Mouse (Mus musculus) myocyte (in vitro differentiated cells): ENCODE measurements around the gene Ubqln1. TPM values are rescaled to one million over a fixed set of nuclear protein-coding genes. Genes with fewer than 3 reads are reported as not detected.

ENCODE experiments used
- H3K27me3 ChIP-seq: one replicate; pipeline ENCODE4 v1.6.1; 2011; ENCODE audit not compliant: control insufficient read depth, insufficient read depth, insufficient read length
- H3K36me3 ChIP-seq: one replicate; pipeline ENCODE4 v1.6.1; 2011; ENCODE audit not compliant: control insufficient read depth, insufficient read depth
- H3K4me2 ChIP-seq: one replicate; pipeline ENCODE4 v1.6.1; 2011; ENCODE audit warnings: low read depth, control low read depth
- H3K4me3 ChIP-seq: one replicate; pipeline ENCODE4 v1.5.1; 2011; ENCODE audit warnings: mild to moderate bottlenecking, control low read depth, moderate library complexity
- H3K79me2 ChIP-seq: one replicate; pipeline ENCODE4 v1.6.1; 2011; ENCODE audit not compliant: control insufficient read depth, insufficient read depth
- H3ac ChIP-seq: one replicate; pipeline ENCODE4 v1.6.1; 2011; ENCODE audit not compliant: control insufficient read depth, insufficient read length
- CEBPB ChIP-seq: IDR thresholded peaks from 2 replicates; pipeline ENCODE4 v1.6.1; 2011; ENCODE audit warnings: mild to moderate bottlenecking, moderate library complexity; ENCODE audit not compliant: poor library complexity, insufficient read depth, severe bottlenecking
- E2F4 ChIP-seq: IDR thresholded peaks from one replicate; pipeline ENCODE4 v1.6.1; 2011; ENCODE audit warnings: mild to moderate bottlenecking, control low read depth, moderate library complexity; ENCODE audit not compliant: insufficient read depth
- MAX ChIP-seq: IDR thresholded peaks from one replicate; pipeline ENCODE4 v1.6.1; 2011; ENCODE audit warnings: low read depth, mild to moderate bottlenecking, control low read depth
- MYOD1 ChIP-seq, 3 experiments: IDR thresholded peaks; one replicate each; pipeline ENCODE4 v1.6.1; 2011; ENCODE audit warnings: control low read depth in 2 of 3, low read depth in 2 of 3, mild to moderate bottlenecking in 2 of 3, moderate library complexity in 1 of 3; ENCODE audit not compliant: insufficient read length in 2 of 3, control insufficient read depth in 1 of 3
- MYOG ChIP-seq, 3 experiments: IDR thresholded peaks; one replicate each; pipeline ENCODE4 v1.6.1; 2011; ENCODE audit warnings: control low read depth in 2 of 3, low read depth in 2 of 3, mild to moderate bottlenecking in 2 of 3; ENCODE audit not compliant: insufficient read length in 2 of 3, control insufficient read depth in 1 of 3, insufficient read depth in 1 of 3
- POLR2A ChIP-seq: IDR thresholded peaks from one replicate; pipeline ENCODE4 v1.6.1; 2011; ENCODE audit warnings: low read depth, mild to moderate bottlenecking, control low read depth, moderate library complexity; ENCODE audit not compliant: insufficient read length
- POLR2AphosphoS2 ChIP-seq: IDR thresholded peaks from one replicate; pipeline ENCODE4 v1.6.1; 2011; ENCODE audit warnings: low read depth, control low read depth; ENCODE audit not compliant: insufficient read length
- REST ChIP-seq: IDR thresholded peaks from one replicate; pipeline ENCODE4 v1.6.1; 2011; ENCODE audit warnings: mild to moderate bottlenecking, control low read depth, moderate library complexity; ENCODE audit not compliant: insufficient read depth, insufficient read length
- SRF ChIP-seq: IDR thresholded peaks from one replicate; pipeline ENCODE4 v1.6.1; 2011; ENCODE audit warnings: low read depth; ENCODE audit not compliant: control insufficient read depth, insufficient read length
- TCF12 ChIP-seq: IDR thresholded peaks from one replicate; pipeline ENCODE4 v1.6.1; 2011; ENCODE audit warnings: mild to moderate bottlenecking, control low read depth; ENCODE audit not compliant: poor library complexity, insufficient read depth, severe bottlenecking
- TCF3 ChIP-seq: IDR thresholded peaks from one replicate; pipeline ENCODE4 v1.6.1; 2011; ENCODE audit warnings: low read depth, control low read depth; ENCODE audit not compliant: insufficient read length
- USF1 ChIP-seq: IDR thresholded peaks from one replicate; pipeline ENCODE4 v1.6.1; 2011; ENCODE audit warnings: low read depth, mild to moderate bottlenecking, control low read depth, moderate library complexity
- polyA plus RNA-seq: library from polyadenylated mRNA; unstranded; fragments of >200 nt; fragmentation: generic; extraction: Trizol; gene quantifications from one replicate; pipeline ENCODE4 v1.2.1, GENCODE M21; 2012; ENCODE audit warnings: missing spikeins

Gene Ubqln1
- polyA plus RNA-seq, 1 experiment, result 58.2 TPM

- Histone ChIP-seq H3ac (peak overlapping the region; percentile 92), H3K4me2 (peak overlapping the region; percentile 88), H3K27me3 (no peaks in the 10 kb centered on the region), H3K4me3 (peak overlapping the region; percentile 76), H3K36me3 (no peaks in the 10 kb centered on the region), H3K79me2 (peaks cover 57% of the 10 kb centered on the region)
- TF ChIP-seq REST (no peak), POLR2A (no peak), MYOD1 (IDR thresholded peaks at IDR 0.05; ENCODE audit: control insufficient read depth in 1 of 3, insufficient read length in 2 of 3, low read depth in 2 of 3) (no peak), USF1 (no peak), E2F4 (no peak), SRF (no peak), MAX (no peak), CEBPB (no peak), TCF12 (no peak), MYOG (IDR thresholded peaks at IDR 0.05; ENCODE audit: control insufficient read depth in 1 of 3, insufficient read depth in 1 of 3, insufficient read length in 2 of 3, low read depth in 2 of 3) (no peak), POLR2AphosphoS2 (no peak), TCF3 (no peak)
Measured at GRCm38 (mm10) chr13:58214346-58215252, 854 bp downstream of the Ubqln1 start.

GRCm38 (mm10) chr13:58213801-58214200 lies 1.7 kb downstream of the Ubqln1 start:
- Histone ChIP-seq H3K4me3 (peak overlapping the region; percentile 76), H3K36me3 (no peaks in the 10 kb centered on the region), H3K4me2 (peak overlapping the region; percentile 88), H3ac (no peak overlapping the region), H3K79me2 (peaks cover 65% of the 10 kb centered on the region), H3K27me3 (no peaks in the 10 kb centered on the region)
- peak in 1 of 3 experiments; percentile 3 for TF ChIP-seq MYOD1 (IDR thresholded peaks at IDR 0.05; ENCODE audit: control insufficient read depth in 1 of 3, insufficient read length in 2 of 3, low read depth in 2 of 3)
- no peak for TF ChIP-seq POLR2A

GRCm38 (mm10) chr13:58212530-58212929 lies 2.9 kb downstream of the Ubqln1 start:
- peaks cover 78% of the 10 kb centered on the region for H3K79me2 ChIP-seq
- TF ChIP-seq TCF12, result no peak
- TF ChIP-seq E2F4, result no peak
- TF ChIP-seq MAX, result no peak
- no peak for TF ChIP-seq POLR2AphosphoS2
- TF ChIP-seq POLR2A, result no peak
- TF ChIP-seq MYOD1 (IDR thresholded peaks at IDR 0.05; ENCODE audit: control insufficient read depth in 1 of 3, insufficient read length in 2 of 3, low read depth in 2 of 3), result no peak
- no peak overlapping the region for H3K4me2 ChIP-seq
- no peaks in the 10 kb centered on the region for H3K36me3 ChIP-seq
- H3ac ChIP-seq, result no peak overlapping the region
- H3K27me3 ChIP-seq, result no peaks in the 10 kb centered on the region
- H3K4me3 ChIP-seq, result no peak overlapping the region

- Histone ChIP-seq H3K4me2 (no peak overlapping the region), H3K4me3 (no peak overlapping the region), H3K36me3 (no peaks in the 10 kb centered on the region), H3ac (no peak overlapping the region), H3K27me3 (no peaks in the 10 kb centered on the region), H3K79me2 (peaks cover 99% of the 10 kb centered on the region)
- TF ChIP-seq MYOD1 (IDR thresholded peaks at IDR 0.05; ENCODE audit: control insufficient read depth in 1 of 3, insufficient read length in 2 of 3, low read depth in 2 of 3) (no peak), REST (no peak)
Measured at GRCm38 (mm10) chr13:58210441-58210840, 5.0 kb downstream of the Ubqln1 start.

GRCm38 (mm10) chr13:58206084-58206483 lies 9.4 kb downstream of the Ubqln1 start:
- Histone ChIP-seq H3K79me2 (peaks cover 100% of the 10 kb centered on the region), H3K4me2 (no peak overlapping the region), H3K4me3 (no peak overlapping the region), H3ac (no peak overlapping the region), H3K27me3 (no peaks in the 10 kb centered on the region), H3K36me3 (no peaks in the 10 kb centered on the region)
- no peak for TF ChIP-seq POLR2AphosphoS2
- no peak for TF ChIP-seq POLR2A
- TF ChIP-seq MYOG (IDR thresholded peaks at IDR 0.05; ENCODE audit: control insufficient read depth in 1 of 3, insufficient read depth in 1 of 3, insufficient read length in 2 of 3, low read depth in 2 of 3), result no peak
- TF ChIP-seq USF1, result no peak
- no peak for TF ChIP-seq TCF12
- no peak for TF ChIP-seq MYOD1 (IDR thresholded peaks at IDR 0.05; ENCODE audit: control insufficient read depth in 1 of 3, insufficient read length in 2 of 3, low read depth in 2 of 3)
- TF ChIP-seq E2F4, result no peak
- TF ChIP-seq REST, result no peak
